8 mouse cellular contexts compared by ENCODE assay signal in genomic region chr9:107984052-107984753, GRCm38 (mm10). TPM values are rescaled to one million over a fixed set of nuclear protein-coding genes. Genes with fewer than 3 reads are reported as not detected.
DNase-seq lines count a peak whose midpoint lies in the region; ATAC-seq and TF ChIP-seq lines count a peak whose summit lies in the region.

No protein-coding gene starts in this region.

- H3K4me2 ChIP-seq in kidney, embryonic 15.5 days, result peak overlapping the region; percentile 82
- H3K4me2 ChIP-seq in intestine, embryonic 14.5 days (ENCODE audit: low read length), result peak overlapping the region; percentile 65
- H3K4me2 ChIP-seq in midbrain, embryonic 12.5 days (replicated peaks), result peak overlapping the region; percentile 90

- no peaks in the 10 kb centered on the region for H3K27me3 ChIP-seq in kidney, embryonic 15.5 days
- no peaks in the 10 kb centered on the region for H3K27me3 ChIP-seq in intestine, embryonic 14.5 days (replicated peaks; ENCODE audit: control insufficient read depth, insufficient read depth, low read length)
- H3K27me3 ChIP-seq in midbrain, embryonic 12.5 days, result peaks cover 34% of the 10 kb centered on the region

- H3K36me3 ChIP-seq in kidney, embryonic 15.5 days, result no peaks in the 10 kb centered on the region
- H3K36me3 ChIP-seq in intestine, embryonic 14.5 days (ENCODE audit: control insufficient read depth, insufficient read depth, low read length), result 0 out of 2 replicates have a peak, but pooled peaks cover 5% of the 10 kb centered on the region
- no peaks in the 10 kb centered on the region for H3K36me3 ChIP-seq in midbrain, embryonic 12.5 days

- no peak for ATAC-seq in kidney, embryonic 15.5 days (replicated peaks; ENCODE audit: low FRiP score)
- no peak for ATAC-seq in intestine, embryonic 14.5 days (replicated peaks; ENCODE audit: low FRiP score, low TSS enrichment, low read depth)
- no peak for ATAC-seq in midbrain, embryonic 12.5 days (ENCODE audit: low FRiP score, low read depth)
- ATAC-seq in granulocyte monocyte progenitor cell, adult 5-6 weeks (replicated peaks; ENCODE audit: poor library complexity, severe bottlenecking), result no peak

- TF ChIP-seq CTCF in embryonic fibroblast, embryonic 13.5 days (IDR thresholded peaks at IDR 0.05; ENCODE audit: borderline replicate concordance, insufficient read depth, low read length), result no peak

- H3K4me1 ChIP-seq in kidney, embryonic 15.5 days, result peaks cover 61% of the 10 kb centered on the region
- peaks cover 18% of the 10 kb centered on the region for H3K4me1 ChIP-seq in embryonic fibroblast, embryonic 13.5 days (ENCODE audit: control insufficient read depth, insufficient read depth, low read length)
- H3K4me1 ChIP-seq in intestine, embryonic 14.5 days (replicated peaks; ENCODE audit: control insufficient read depth, insufficient read depth, low read length), result peaks cover 30% of the 10 kb centered on the region
- H3K4me1 ChIP-seq in midbrain, embryonic 12.5 days, result peaks cover 37% of the 10 kb centered on the region

- peak overlapping the region; percentile 77 for H3K4me3 ChIP-seq in kidney, embryonic 15.5 days (replicated peaks)
- H3K4me3 ChIP-seq in embryonic fibroblast, embryonic 13.5 days (ENCODE audit: insufficient read depth, low read length), result peak overlapping the region; percentile 86
- peak overlapping the region; percentile 80 for H3K4me3 ChIP-seq in intestine, embryonic 14.5 days (ENCODE audit: low read depth, low read length)
- peak overlapping the region; percentile 68; the same call in 1 of the 2 replicates for H3K4me3 ChIP-seq in midbrain, embryonic 12.5 days

- H3K27ac ChIP-seq in kidney, embryonic 15.5 days, result peak overlapping the region; percentile 100
- H3K27ac ChIP-seq in embryonic fibroblast, embryonic 13.5 days (ENCODE audit: insufficient read depth, low read length), result peak overlapping the region; percentile 92
- peak overlapping the region; percentile 100 for H3K27ac ChIP-seq in intestine, embryonic 14.5 days (ENCODE audit: low read depth)
- H3K27ac ChIP-seq in midbrain, embryonic 12.5 days (replicated peaks), result peak overlapping the region; percentile 2; the same call in 1 of the 2 replicates

- 0 out of 2 replicates have a peak, but pooled peaks have one; percentile 33 for TF ChIP-seq POLR2A in embryonic fibroblast, embryonic 13.5 days (IDR thresholded peaks at IDR 0.05; ENCODE audit: low read depth, low read length)

- peak overlapping the region; percentile 61 for H3K9ac ChIP-seq in kidney, embryonic 15.5 days
- H3K9ac ChIP-seq in intestine, embryonic 14.5 days (ENCODE audit: low read length), result peak overlapping the region; percentile 74
- H3K9ac ChIP-seq in midbrain, embryonic 12.5 days (replicated peaks), result peak overlapping the region; percentile 21; the same call in 1 of the 2 replicates

- no peak for DNase-seq in kidney, adult 9 months
- no peak for DNase-seq in intestine, embryonic 14.5 days (ENCODE audit: low spot score)
- DNase-seq in cerebellum, adult 11-12 months, result no peak
- no peak for DNase-seq in layer of hippocampus, adult 11-12 months (ENCODE audit: low spot score)

- H3K9me3 ChIP-seq in kidney, embryonic 15.5 days (replicated peaks), result no peaks in the 10 kb centered on the region
- H3K9me3 ChIP-seq in intestine, embryonic 14.5 days (ENCODE audit: control insufficient read depth, low read length), result no peaks in the 10 kb centered on the region
- H3K9me3 ChIP-seq in midbrain, embryonic 12.5 days, result no peaks in the 10 kb centered on the region

- 35% methylated on average over 19 of the region's 19 CpGs for WGBS in kidney, embryonic 15.5 days
- 38% methylated on average over 19 of the region's 19 CpGs for WGBS in intestine, embryonic 14.5 days
- WGBS in midbrain, embryonic 12.5 days, result 79% methylated on average over 19 of the region's 19 CpGs

RNA-seq across cellular contexts. Expression of gene Gm20661, which starts 1.3 kb away (rescaled TPM):
- polyA plus RNA-seq in kidney, embryonic 15.5 days (2015; fragmentation: Nextera tagmentation; extraction: Ambion mirVana), result 4.5 and 6.2 TPM in 2 replicates
- 0.75 and 1.2 TPM in 2 replicates for polyA plus RNA-seq in embryonic fibroblast, embryonic 13.5 days (2011; ENCODE audit: insufficient read length, low read depth, missing spikeins)
- polyA plus RNA-seq in intestine, embryonic 14.5 days (2014; fragmentation: Nextera tagmentation; extraction: Ambion mirVana), result 8.7 and 11.4 TPM in 2 replicates
- 1.8 and 2.2 TPM in 2 replicates for polyA plus RNA-seq in midbrain, embryonic 12.5 days (2016; fragmentation: Nextera tagmentation; extraction: Ambion mirVana)
- total RNA-seq in granulocyte monocyte progenitor cell, adult 5-6 weeks (2014; fragmentation: Nextera tagmentation), result 0.47 TPM in 1 of 2 replicates, not detected in the other
- total RNA-seq in granulocyte monocyte progenitor cell, adult 5-6 weeks (2017), result not detected in 2 replicates

RNA-seq across cellular contexts. Expression of gene Inka1, which starts 1.5 kb away (rescaled TPM):
- 61.7 and 70.4 TPM in 2 replicates for polyA plus RNA-seq in kidney, embryonic 15.5 days (2015; fragmentation: Nextera tagmentation; extraction: Ambion mirVana)
- 15.0 and 21.0 TPM in 2 replicates for polyA plus RNA-seq in embryonic fibroblast, embryonic 13.5 days (2011; ENCODE audit: insufficient read length, low read depth, missing spikeins)
- 58.7 and 62.4 TPM in 2 replicates for polyA plus RNA-seq in intestine, embryonic 14.5 days (2014; fragmentation: Nextera tagmentation; extraction: Ambion mirVana)
- polyA plus RNA-seq in midbrain, embryonic 12.5 days (2016; fragmentation: Nextera tagmentation; extraction: Ambion mirVana), result 16.1 and 24.6 TPM in 2 replicates
- 16.7 and 29.9 TPM in 2 replicates for total RNA-seq in granulocyte monocyte progenitor cell, adult 5-6 weeks (2014; fragmentation: Nextera tagmentation)
- 18.6 and 23.2 TPM in 2 replicates for total RNA-seq in granulocyte monocyte progenitor cell, adult 5-6 weeks (2017)

RNA-seq across cellular contexts. Expression of gene Cdhr4, which starts 8.1 kb away (rescaled TPM):
- 6.9 and 12.6 TPM in 2 replicates for polyA plus RNA-seq in kidney, embryonic 15.5 days (2015; fragmentation: Nextera tagmentation; extraction: Ambion mirVana)
- polyA plus RNA-seq in embryonic fibroblast, embryonic 13.5 days (2011; ENCODE audit: insufficient read length, low read depth, missing spikeins), result 2.1 and 4.0 TPM in 2 replicates
- polyA plus RNA-seq in intestine, embryonic 14.5 days (2014; fragmentation: Nextera tagmentation; extraction: Ambion mirVana), result 15.7 and 27.3 TPM in 2 replicates
- 2.6 TPM in 2 replicates for polyA plus RNA-seq in midbrain, embryonic 12.5 days (2016; fragmentation: Nextera tagmentation; extraction: Ambion mirVana)
- total RNA-seq in granulocyte monocyte progenitor cell, adult 5-6 weeks (2014; fragmentation: Nextera tagmentation), result 3.0 TPM in 1 of 2 replicates, not detected in the other
- total RNA-seq in granulocyte monocyte progenitor cell, adult 5-6 weeks (2017), result 0.69 TPM in 1 of 2 replicates, not detected in the other

RNA-seq across cellular contexts. Expression of gene Uba7, which starts 8.9 kb away (rescaled TPM):
- 22.2 and 30.9 TPM in 2 replicates for polyA plus RNA-seq in kidney, embryonic 15.5 days (2015; fragmentation: Nextera tagmentation; extraction: Ambion mirVana)
- 18.8 and 27.3 TPM in 2 replicates for polyA plus RNA-seq in embryonic fibroblast, embryonic 13.5 days (2011; ENCODE audit: insufficient read length, low read depth, missing spikeins)
- polyA plus RNA-seq in intestine, embryonic 14.5 days (2014; fragmentation: Nextera tagmentation; extraction: Ambion mirVana), result 48.0 and 51.1 TPM in 2 replicates
- polyA plus RNA-seq in midbrain, embryonic 12.5 days (2016; fragmentation: Nextera tagmentation; extraction: Ambion mirVana), result 5.5 and 8.1 TPM in 2 replicates
- 79.1 and 88.9 TPM in 2 replicates for total RNA-seq in granulocyte monocyte progenitor cell, adult 5-6 weeks (2014; fragmentation: Nextera tagmentation)
- total RNA-seq in granulocyte monocyte progenitor cell, adult 5-6 weeks (2017), result 21.4 and 33.4 TPM in 2 replicates

RNA-seq across cellular contexts. Expression of gene Gm20662, which starts 11.9 kb away (rescaled TPM):
- 0.74 and 1.4 TPM in 2 replicates for polyA plus RNA-seq in kidney, embryonic 15.5 days (2015; fragmentation: Nextera tagmentation; extraction: Ambion mirVana)
- not detected in 2 replicates for polyA plus RNA-seq in embryonic fibroblast, embryonic 13.5 days (2011; ENCODE audit: insufficient read length, low read depth, missing spikeins)
- 0.42 and 0.90 TPM in 2 replicates for polyA plus RNA-seq in intestine, embryonic 14.5 days (2014; fragmentation: Nextera tagmentation; extraction: Ambion mirVana)
- 0.98 TPM in 2 replicates for polyA plus RNA-seq in midbrain, embryonic 12.5 days (2016; fragmentation: Nextera tagmentation; extraction: Ambion mirVana)
- 0.62 and 5.3 TPM in 2 replicates for total RNA-seq in granulocyte monocyte progenitor cell, adult 5-6 weeks (2014; fragmentation: Nextera tagmentation)
- not detected in 2 replicates for total RNA-seq in granulocyte monocyte progenitor cell, adult 5-6 weeks (2017)

Comparison
In these comparisons a context has a peak if more than half of its experiments do, and no peak if none do; other contexts are left out.
1. H3K27ac ChIP-seq: peak in every context shown above with its lines; median percentile 100 in kidney, embryonic 15.5 days; 100 in intestine, embryonic 14.5 days; 92 in embryonic fibroblast, embryonic 13.5 days; 2 in midbrain, embryonic 12.5 days.
2. H3K9ac ChIP-seq: peak in every context shown above with its lines; median percentile 74 in intestine, embryonic 14.5 days; 61 in kidney, embryonic 15.5 days; 21 in midbrain, embryonic 12.5 days.